Mouse (Mus musculus) hindbrain, embryonic 16.5 days (tissue): Measurements from ENCODE around the gene Acod1. TPM values are rescaled to one million over a fixed set of nuclear protein-coding genes. Genes with fewer than 3 reads are reported as not detected.

Experiments used
- polyA plus RNA-seq: library from polyadenylated mRNA; unstranded; fragments of >200 nt; fragmentation: Nextera tagmentation; extraction: Ambion mirVana; gene quantifications from 2 replicates; pipeline ENCODE4 v1.2.1, GENCODE M21; 2015

Acod1 gene
- polyA plus RNA-seq, 1 experiment from 2014 or later = not detected

Other genes with a start within 250 kb of the Acod1 start
- gene Kctd12, start 64.3 kb upstream of the Acod1 start, polyA plus RNA-seq = 13.0 and 14.6 TPM in 2 replicates
- gene Cln5, start 23.2 kb downstream of the Acod1 start, polyA plus RNA-seq = 12.1 and 13.8 TPM in 2 replicates
- 18.5 and 21.3 TPM in 2 replicates for gene Fbxl3, start 52.6 kb downstream of the Acod1 start, polyA plus RNA-seq